Mouse (Mus musculus): Measurements from ENCODE around the gene Rraga. TPM values are rescaled to one million over a fixed set of nuclear protein-coding genes. Genes with fewer than 3 reads are reported as not detected.
A peak's percentile ranks its signal among the peaks of the same experiment; 100 is the strongest.
"Not testable (repeated sequence)": the region's sequence is repeated elsewhere in the genome, so short reads cannot be mapped to it uniquely, and the experiment has no call there.

The Rraga gene
- polyA plus RNA-seq, 1 experiment from 2014 or later = 77.6 TPM

GRCm38 (mm10) chr4:86611524-86612288 lies 36.2 kb downstream of the Rraga start, which contains the start of gene Haus6:
Haus6 (minus strand) TSS chr4:86612055.
- Histone ChIP-seq H3K27ac (peak within 1 kb of the TSS; percentile 86), H3K27me3 (no peaks in the 10 kb centered on the region), H3K4me3 (peak within 1 kb of the TSS; percentile 93), H3K4me1 (peaks cover 10% of the 10 kb centered on the region), H3K4me2 (peak within 1 kb of the TSS; percentile 79), H3K9me3 (no peaks in the 10 kb centered on the region), H3K9ac (peak within 1 kb of the TSS; percentile 88), H3K36me3 (peaks cover under 1% of the 10 kb centered on the region)
- peak; percentile 99 for ATAC-seq (ENCODE audit: insufficient number of reproducible peaks, insufficient read depth, low FRiP score, low TSS enrichment, low read depth)
- under 1% methylated on average over 59 of the region's 59 CpGs for WGBS

GRCm38 (mm10) chr4:86612289-86612620 lies 36.8 kb downstream of the Rraga start:
- peak overlapping the region; percentile 79 for H3K4me2 ChIP-seq
- peaks cover 10% of the 10 kb centered on the region for H3K4me1 ChIP-seq
- peak overlapping the region; percentile 93 for H3K4me3 ChIP-seq
- H3K9me3 ChIP-seq = no peaks in the 10 kb centered on the region
- 38% methylated on average over 8 of the region's 8 CpGs for WGBS
- no peaks in the 10 kb centered on the region for H3K27me3 ChIP-seq
- H3K36me3 ChIP-seq = no peaks in the 10 kb centered on the region
- no peak for ATAC-seq (ENCODE audit: insufficient number of reproducible peaks, insufficient read depth, low FRiP score, low TSS enrichment, low read depth)
- H3K9ac ChIP-seq = peak overlapping the region; percentile 66
- peak overlapping the region; percentile 78 for H3K27ac ChIP-seq

- H3K27me3 ChIP-seq = no peaks in the 10 kb centered on the region
- no peak overlapping the region for H3K4me3 ChIP-seq
- H3K9ac ChIP-seq = no peak overlapping the region
- H3K36me3 ChIP-seq = no peaks in the 10 kb centered on the region
- H3K4me1 ChIP-seq = no peaks in the 10 kb centered on the region
- 73% methylated on average over 2 of the region's 2 CpGs for WGBS
- ATAC-seq (ENCODE audit: insufficient number of reproducible peaks, insufficient read depth, low FRiP score, low TSS enrichment, low read depth) = no peak
- H3K27ac ChIP-seq = no peak overlapping the region
- H3K9me3 ChIP-seq = no peaks in the 10 kb centered on the region
- H3K4me2 ChIP-seq = no peak overlapping the region
These were observed 45.0 kb downstream of the Rraga start for GRCm38 (mm10) chr4:86620506-86620905.

- Histone ChIP-seq H3K4me3 (no peak overlapping the region), H3K4me2 (no peak overlapping the region), H3K27ac (no peak overlapping the region), H3K27me3 (no peaks in the 10 kb centered on the region), H3K36me3 (no peaks in the 10 kb centered on the region), H3K9ac (no peak overlapping the region), H3K9me3 (no peaks in the 10 kb centered on the region), H3K4me1 (no peaks in the 10 kb centered on the region)
- no peak for ATAC-seq (ENCODE audit: insufficient number of reproducible peaks, insufficient read depth, low FRiP score, low TSS enrichment, low read depth)
- 55% methylated on average over 3 of the region's 3 CpGs for WGBS
These were observed 46.6 kb downstream of the Rraga start for GRCm38 (mm10) chr4:86622116-86622515.

- not testable (repeated sequence) for H3K9me3 ChIP-seq; H3K4me3 ChIP-seq; H3K27me3 ChIP-seq; H3K4me1 ChIP-seq; ATAC-seq (ENCODE audit: insufficient number of reproducible peaks, insufficient read depth, low FRiP score, low TSS enrichment, low read depth); H3K27ac ChIP-seq; H3K36me3 ChIP-seq; H3K9ac ChIP-seq; H3K4me2 ChIP-seq
- WGBS = 86% methylated on average over 1 of the region's 1 CpGs
These were observed 47.1 kb downstream of the Rraga start for GRCm38 (mm10) chr4:86622532-86622931.

- no peaks in the 10 kb centered on the region for H3K27me3 ChIP-seq
- ATAC-seq (ENCODE audit: insufficient number of reproducible peaks, insufficient read depth, low FRiP score, low TSS enrichment, low read depth) = no peak
- no peak overlapping the region for H3K27ac ChIP-seq
- 82% methylated on average over 5 of the region's 5 CpGs for WGBS
- no peak overlapping the region for H3K4me2 ChIP-seq
- no peaks in the 10 kb centered on the region for H3K36me3 ChIP-seq
- no peaks in the 10 kb centered on the region for H3K4me1 ChIP-seq
- H3K9ac ChIP-seq = no peak overlapping the region
- H3K9me3 ChIP-seq = no peaks in the 10 kb centered on the region
- H3K4me3 ChIP-seq = no peak overlapping the region
These were observed 50.0 kb downstream of the Rraga start for GRCm38 (mm10) chr4:86625463-86625862.

- ATAC-seq (ENCODE audit: insufficient number of reproducible peaks, insufficient read depth, low FRiP score, low TSS enrichment, low read depth); H3K9ac ChIP-seq; H3K4me1 ChIP-seq; H3K4me3 ChIP-seq; H3K36me3 ChIP-seq; H3K9me3 ChIP-seq; H3K27ac ChIP-seq; H3K4me2 ChIP-seq; H3K27me3 ChIP-seq: not testable (repeated sequence)
- 88% methylated on average over 7 of the region's 7 CpGs for WGBS
These were observed 51.0 kb downstream of the Rraga start for GRCm38 (mm10) chr4:86626496-86626895.

Other genes with a start within 250 kb of the Rraga start
- gene Saxo1, start 17.3 kb upstream of the Rraga start, polyA plus RNA-seq (2015; fragmentation: Nextera tagmentation; extraction: Ambion mirVana) = 0.11 and 0.21 TPM in 2 replicates
- gene Haus6, start 36.4 kb downstream of the Rraga start, polyA plus RNA-seq (2015; fragmentation: Nextera tagmentation; extraction: Ambion mirVana) = 15.1 and 15.7 TPM in 2 replicates
- 73.5 and 75.0 TPM in 2 replicates for gene Plin2, start 94.4 kb downstream of the Rraga start, polyA plus RNA-seq (2015; fragmentation: Nextera tagmentation; extraction: Ambion mirVana)
- gene Dennd4c, start 172.9 kb downstream of the Rraga start, polyA plus RNA-seq (2015; fragmentation: Nextera tagmentation; extraction: Ambion mirVana) = 7.2 and 8.3 TPM in 2 replicates

All from embryonic facial prominence, embryonic 13.5 days (tissue).